Mouse (Mus musculus) splenic B cell, adult 2 months (primary cell): ENCODE data around the gene Ctbp1.

Experiments used
- DNase-seq: peaks from one replicate; pipeline ENCODE4 v3.0.0-alpha.2; 2011; ENCODE audit warnings: low read depth, low spot score
- H3K27me3 ChIP-seq: 2 replicates; pipeline ENCODE4 v1.6.1; 2012; ENCODE audit warnings: mild to moderate bottlenecking, low read length, moderate library complexity, mixed read lengths; ENCODE audit not compliant: control insufficient read depth, poor library complexity, insufficient read depth, severe bottlenecking
- H3K36me3 ChIP-seq: 2 replicates; pipeline ENCODE4 v1.6.1; 2012; ENCODE audit warnings: mild to moderate bottlenecking, low read length, moderate library complexity, mixed read lengths; ENCODE audit not compliant: control insufficient read depth, poor library complexity, insufficient read depth, severe bottlenecking

Gene Ctbp1

DNA sequence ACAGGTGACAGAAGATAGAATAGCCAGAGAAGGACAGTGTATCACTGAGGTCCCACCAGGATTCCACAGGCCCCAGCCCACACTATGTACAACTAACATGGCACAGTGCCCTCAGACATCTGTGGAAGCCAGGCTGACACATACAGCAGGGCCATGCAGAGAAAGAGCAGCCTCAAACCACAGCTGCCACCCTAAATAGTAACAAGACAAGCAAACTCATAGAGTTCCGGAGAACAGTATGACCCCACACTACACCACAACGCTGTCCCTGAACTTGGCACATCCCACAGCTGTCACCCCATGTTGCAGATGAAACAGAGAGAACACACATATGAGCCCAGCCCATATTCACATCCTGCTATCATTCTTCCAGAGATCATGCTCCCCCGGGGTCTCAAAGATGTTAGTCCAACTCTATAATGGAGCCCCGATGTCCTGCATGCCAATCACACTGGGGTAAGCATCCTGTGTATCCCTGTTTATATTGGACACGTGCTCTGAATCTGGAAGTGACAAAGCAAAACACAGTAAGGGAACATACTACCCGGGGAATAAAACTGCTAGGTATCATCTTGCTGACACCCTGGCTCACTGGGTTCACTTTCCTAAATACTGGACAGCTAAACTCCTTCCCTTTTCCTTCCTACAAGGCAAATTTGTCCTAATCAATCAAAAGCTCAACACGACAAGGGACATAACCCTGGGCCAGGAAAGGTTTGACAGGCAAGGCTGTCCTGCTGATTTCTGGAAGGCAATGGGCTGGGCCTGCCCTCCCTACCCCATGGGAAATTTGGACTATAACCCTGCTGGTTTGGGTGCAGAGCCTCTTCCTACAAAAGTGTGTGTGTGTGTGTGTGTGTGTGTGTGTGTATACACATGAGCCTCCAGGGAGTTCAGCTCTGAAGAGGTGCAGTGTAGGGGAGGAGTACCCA, 1.7 kb downstream of the Ctbp1 start:
- Histone ChIP-seq H3K27me3 (no peaks in the 10 kb centered on the region), H3K36me3 (peaks cover 3% of the 10 kb centered on the region; the same call in 1 of the 2 replicates)
- DNase-seq, result no peak

DNA sequence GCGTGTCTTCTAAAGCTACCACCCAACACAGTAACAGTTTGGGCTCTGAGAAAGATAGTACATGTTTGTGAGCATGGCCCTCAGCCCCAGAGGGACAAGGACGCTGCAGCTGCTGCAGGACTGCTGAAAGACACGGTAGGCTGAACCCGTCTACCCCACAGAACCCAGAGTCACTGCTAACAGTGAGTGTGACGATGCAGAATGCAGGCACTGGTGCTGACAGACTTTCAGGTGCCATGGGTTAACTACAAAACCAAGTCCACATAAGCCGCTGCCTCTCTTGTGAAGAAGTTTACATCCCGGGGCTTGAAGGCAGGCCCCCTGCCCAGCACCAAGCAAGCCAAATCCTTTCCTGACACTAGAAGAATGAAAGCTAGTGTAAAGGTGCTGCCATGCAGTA, 2.6 kb downstream of the Ctbp1 start:
- no peak for DNase-seq
- Histone ChIP-seq H3K36me3 (peaks cover 5% of the 10 kb centered on the region; the same call in 1 of the 2 replicates), H3K27me3 (no peaks in the 10 kb centered on the region)

DNA sequence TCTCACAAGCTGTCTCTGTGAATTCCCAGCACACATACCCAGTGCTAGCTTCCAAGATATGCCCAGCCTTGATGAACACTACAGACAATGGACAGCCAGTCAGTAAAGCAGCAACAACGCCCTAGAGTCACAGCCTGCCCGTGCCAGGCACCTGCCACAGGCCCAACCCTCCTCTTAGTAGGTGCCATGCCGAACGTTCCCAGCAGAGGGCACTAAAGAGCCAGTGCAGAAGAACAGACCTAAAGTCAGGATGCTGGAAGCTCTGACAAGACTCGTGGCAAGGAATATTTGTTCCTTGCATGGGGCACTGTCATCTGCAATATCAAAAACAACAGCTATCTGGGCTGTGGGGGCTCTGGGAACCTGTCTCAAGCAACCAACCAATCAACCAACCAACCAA, 4.2 kb downstream of the Ctbp1 start:
- H3K36me3 ChIP-seq, result peaks cover 5% of the 10 kb centered on the region; the same call in 1 of the 2 replicates
- no peaks in the 10 kb centered on the region for H3K27me3 ChIP-seq
- DNase-seq, result peak; percentile 92

GRCm38 (mm10) chr5:33254416-33254815, 20.4 kb downstream of the Ctbp1 start:
- DNase-seq, result no peak
- peaks cover 32% of the 10 kb centered on the region for H3K36me3 ChIP-seq
- H3K27me3 ChIP-seq, result no peaks in the 10 kb centered on the region

- no peak for DNase-seq
- Histone ChIP-seq H3K36me3 (peaks cover 18% of the 10 kb centered on the region), H3K27me3 (no peaks in the 10 kb centered on the region)
Observed at GRCm38 (mm10) chr5:33248186-33248585, 26.6 kb downstream of the Ctbp1 start.

- DNase-seq, result no peak
- H3K27me3 ChIP-seq, result no peaks in the 10 kb centered on the region
- peaks cover 14% of the 10 kb centered on the region for H3K36me3 ChIP-seq
Observed at GRCm38 (mm10) chr5:33247387-33247786, 27.4 kb downstream of the Ctbp1 start.

DNA sequence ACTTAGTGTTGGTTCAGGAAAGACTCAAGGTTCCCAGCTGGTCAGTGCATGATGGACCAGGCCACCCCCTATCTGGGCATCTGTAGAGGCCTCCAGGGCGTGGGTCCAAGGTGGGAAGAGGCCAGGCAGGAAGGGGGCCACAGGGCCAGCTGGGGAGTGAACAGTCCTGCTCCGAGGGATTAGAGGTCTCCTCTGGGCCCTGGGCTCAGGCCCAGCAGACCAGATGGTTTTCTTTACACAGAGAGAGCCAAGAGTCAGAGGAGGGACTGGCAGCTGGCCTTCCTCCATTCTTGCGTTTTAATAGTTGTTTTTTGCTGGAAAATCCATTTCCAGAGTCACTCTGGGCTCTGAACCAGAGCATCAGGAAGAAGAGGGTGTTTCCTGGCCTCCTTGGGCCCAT, 29.1 kb downstream of the Ctbp1 start:
- H3K36me3 ChIP-seq, result peaks cover 9% of the 10 kb centered on the region
- no peaks in the 10 kb centered on the region for H3K27me3 ChIP-seq
- no peak for DNase-seq

GRCm38 (mm10) chr5:33244377-33244920, 30.3 kb downstream of the Ctbp1 start:
- DNase-seq, result peak; percentile 10
- Histone ChIP-seq H3K27me3 (no peaks in the 10 kb centered on the region), H3K36me3 (peaks cover 5% of the 10 kb centered on the region)

DNA sequence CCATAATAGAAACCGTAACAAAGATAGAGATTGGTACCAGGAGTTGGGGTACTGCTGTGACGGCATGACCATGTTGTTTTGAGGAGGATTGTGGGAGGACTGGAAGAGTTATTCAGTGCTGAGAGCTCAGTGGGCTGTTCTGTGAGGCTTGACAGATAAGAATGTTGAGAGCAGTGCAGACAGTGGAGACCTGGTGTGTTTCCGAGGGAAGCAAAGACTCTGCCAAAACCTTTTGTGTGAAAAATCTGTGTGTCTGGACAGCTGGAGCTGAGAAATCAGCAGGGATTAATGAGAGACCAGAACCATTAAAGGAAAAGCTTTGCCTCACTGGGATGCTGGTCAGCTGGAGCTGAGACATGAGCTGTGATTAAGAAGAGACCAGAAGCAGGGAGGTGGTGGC, 34.9 kb downstream of the Ctbp1 start:
- no peak for DNase-seq
- H3K27me3 ChIP-seq, result no peaks in the 10 kb centered on the region

GRCm38 (mm10) chr5:33239111-33239714, 35.6 kb downstream of the Ctbp1 start:
- Histone ChIP-seq H3K36me3 (no peaks in the 10 kb centered on the region), H3K27me3 (no peaks in the 10 kb centered on the region)
- no peak for DNase-seq

More for the DNA sequence above, 34.9 kb downstream of the Ctbp1 start:
- no peaks in the 10 kb centered on the region for H3K36me3 ChIP-seq

DNA sequence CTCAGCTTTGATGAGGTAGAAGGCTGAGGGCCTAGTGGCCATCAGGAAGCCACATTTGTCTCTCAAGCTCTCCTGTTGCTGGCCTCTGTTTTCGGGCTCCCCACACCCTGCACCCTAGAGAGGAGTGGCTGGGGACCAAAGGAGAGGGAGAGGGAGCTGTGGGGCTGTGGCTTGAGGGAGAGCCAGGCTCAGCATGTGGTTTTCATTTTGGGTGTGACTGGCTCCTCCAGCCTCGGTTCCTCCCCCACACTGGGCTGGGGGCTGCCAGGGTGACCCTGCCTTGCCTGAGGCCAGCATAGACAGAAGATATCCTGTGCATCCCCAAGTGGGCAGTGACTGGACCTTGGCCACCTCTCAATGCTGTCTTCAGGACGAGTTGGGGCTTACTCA, 36.5 kb downstream of the Ctbp1 start:
- H3K27me3 ChIP-seq, result no peaks in the 10 kb centered on the region
- no peak for DNase-seq
- H3K36me3 ChIP-seq, result no peaks in the 10 kb centered on the region

- Histone ChIP-seq H3K36me3 (no peaks in the 10 kb centered on the region), H3K27me3 (no peaks in the 10 kb centered on the region)
- DNase-seq, result no peak
Observed at GRCm38 (mm10) chr5:33237600-33238255, 37.1 kb downstream of the Ctbp1 start.

GRCm38 (mm10) chr5:33234391-33235031, 40.3 kb downstream of the Ctbp1 start:
- Histone ChIP-seq H3K36me3 (no peaks in the 10 kb centered on the region), H3K27me3 (no peaks in the 10 kb centered on the region)
- no peak for DNase-seq

GRCm38 (mm10) chr5:33232791-33233190, 42.0 kb downstream of the Ctbp1 start:
- Histone ChIP-seq H3K27me3 (no peaks in the 10 kb centered on the region), H3K36me3 (no peaks in the 10 kb centered on the region)
- no peak for DNase-seq
